Mouse (Mus musculus) kidney, postnatal 10 days (tissue): ENCODE measurements around the gene Kxd1.

Source experiments
- DNase-seq: peaks from one replicate; pipeline ENCODE4 v3.0.0; 2021; ENCODE audit warnings: mixed read lengths

Kxd1 gene

DNA sequence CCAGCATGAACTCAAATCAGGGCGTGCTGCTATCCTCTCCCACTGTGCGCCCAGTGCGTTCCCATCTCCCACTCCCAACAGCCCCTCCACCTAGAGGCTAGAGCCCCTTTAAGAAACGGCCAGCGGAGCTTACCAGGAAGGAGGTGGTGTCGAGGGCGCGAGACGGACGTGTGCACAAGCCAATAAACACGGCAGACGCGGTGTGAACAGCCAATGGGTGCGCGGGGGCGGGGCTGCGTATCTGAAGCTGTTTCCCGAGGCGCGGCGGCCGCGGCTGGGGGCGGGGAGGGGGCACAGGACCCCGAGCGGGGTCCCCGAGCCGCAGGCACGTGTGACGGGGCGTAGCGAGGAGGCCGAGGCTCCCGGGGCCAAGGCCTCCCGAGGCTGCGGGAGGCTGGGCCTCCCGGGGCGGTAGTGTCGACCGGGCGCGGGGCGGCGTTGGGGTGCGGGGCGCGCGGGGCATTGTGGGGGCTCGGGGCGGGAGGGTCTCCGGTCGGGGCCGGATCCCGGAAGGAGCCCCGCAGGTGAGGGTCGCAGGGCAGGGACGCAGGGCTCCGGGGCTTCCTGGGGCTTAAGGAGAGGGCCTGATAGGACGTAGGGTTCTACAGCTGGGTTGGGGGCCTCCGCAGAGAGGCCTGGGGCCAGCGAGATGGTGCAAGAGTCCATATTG lies at the start of gene Kxd1, which contains the start of gene Fkbp8:
Gene Kxd1 (minus strand): TSS at position 445 of the 670 bp plus-strand sequence.
Gene Fkbp8 (plus strand): TSS at position 213 of the 670 bp plus-strand sequence.
- peak; percentile 98 for DNase-seq

- no peak for DNase-seq
These were observed 49.5 kb upstream of the Kxd1 start for GRCm38 (mm10) chr8:70577207-70577606.

- peak; percentile 88 for DNase-seq
These were observed 47.2 kb upstream of the Kxd1 start for GRCm38 (mm10) chr8:70574915-70575314.

- DNase-seq: no peak
These were observed 46.5 kb upstream of the Kxd1 start for GRCm38 (mm10) chr8:70574302-70574701.

DNA sequence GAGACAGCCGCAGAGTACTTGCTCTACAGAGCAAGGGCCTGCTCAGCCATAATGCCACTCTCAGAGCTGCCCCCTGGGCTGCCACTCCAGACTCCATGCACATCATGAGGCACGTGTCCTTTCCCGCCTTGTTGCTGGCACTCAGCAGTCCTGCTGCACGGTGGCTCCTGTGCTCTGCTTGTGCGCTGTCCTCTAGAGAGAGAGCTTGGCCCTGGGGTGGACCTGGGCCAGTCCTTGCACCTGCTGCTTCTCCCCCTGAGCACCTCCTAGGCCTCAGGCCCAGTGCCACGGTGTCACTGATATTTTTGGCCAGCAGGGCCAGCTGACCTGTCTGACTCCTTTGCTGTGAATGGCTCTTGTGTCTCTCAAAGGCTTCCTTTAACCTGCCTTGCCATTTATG lies 43.2 kb upstream of the Kxd1 start:
- no peak for DNase-seq

GRCm38 (mm10) chr8:70570360-70570759 lies 42.6 kb upstream of the Kxd1 start:
- no peak for DNase-seq

GRCm38 (mm10) chr8:70565561-70565960 lies 37.8 kb upstream of the Kxd1 start:
- peak; percentile 76 for DNase-seq

GRCm38 (mm10) chr8:70564696-70565235 lies 37.0 kb upstream of the Kxd1 start:
- no peak for DNase-seq

DNA sequence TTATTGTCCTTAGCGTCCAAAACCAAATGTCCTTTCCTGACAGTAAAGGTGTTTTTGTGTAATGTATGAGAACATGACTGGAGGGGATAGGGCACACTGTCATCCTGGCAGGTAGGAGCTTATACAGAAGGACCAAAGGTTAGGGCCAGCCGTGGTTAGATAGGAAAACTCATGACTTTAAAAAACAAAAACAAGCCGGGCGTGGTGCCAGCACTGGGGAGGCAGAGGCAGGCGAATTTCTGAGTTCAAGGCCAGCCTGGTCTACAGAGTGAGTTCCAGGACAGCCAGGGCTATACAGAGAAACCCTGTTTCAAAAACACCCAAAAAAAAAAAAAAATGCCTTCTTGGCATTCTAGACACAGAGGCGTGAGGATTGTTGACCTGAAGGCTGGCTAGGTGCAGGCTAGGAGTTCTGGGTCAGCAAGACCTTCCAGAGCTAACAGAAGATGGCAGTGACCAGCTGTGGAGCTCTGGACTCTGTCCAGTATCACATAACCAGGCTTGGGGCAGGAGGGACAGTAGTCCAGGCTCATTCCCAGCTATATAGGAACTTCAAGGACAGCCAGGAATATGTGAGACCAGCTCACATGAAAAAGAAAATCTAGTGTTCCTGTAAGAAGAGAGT lies 36.1 kb upstream of the Kxd1 start:
- DNase-seq: no peak

- DNase-seq: no peak
These were observed 35.0 kb upstream of the Kxd1 start for GRCm38 (mm10) chr8:70562802-70563201.

DNA sequence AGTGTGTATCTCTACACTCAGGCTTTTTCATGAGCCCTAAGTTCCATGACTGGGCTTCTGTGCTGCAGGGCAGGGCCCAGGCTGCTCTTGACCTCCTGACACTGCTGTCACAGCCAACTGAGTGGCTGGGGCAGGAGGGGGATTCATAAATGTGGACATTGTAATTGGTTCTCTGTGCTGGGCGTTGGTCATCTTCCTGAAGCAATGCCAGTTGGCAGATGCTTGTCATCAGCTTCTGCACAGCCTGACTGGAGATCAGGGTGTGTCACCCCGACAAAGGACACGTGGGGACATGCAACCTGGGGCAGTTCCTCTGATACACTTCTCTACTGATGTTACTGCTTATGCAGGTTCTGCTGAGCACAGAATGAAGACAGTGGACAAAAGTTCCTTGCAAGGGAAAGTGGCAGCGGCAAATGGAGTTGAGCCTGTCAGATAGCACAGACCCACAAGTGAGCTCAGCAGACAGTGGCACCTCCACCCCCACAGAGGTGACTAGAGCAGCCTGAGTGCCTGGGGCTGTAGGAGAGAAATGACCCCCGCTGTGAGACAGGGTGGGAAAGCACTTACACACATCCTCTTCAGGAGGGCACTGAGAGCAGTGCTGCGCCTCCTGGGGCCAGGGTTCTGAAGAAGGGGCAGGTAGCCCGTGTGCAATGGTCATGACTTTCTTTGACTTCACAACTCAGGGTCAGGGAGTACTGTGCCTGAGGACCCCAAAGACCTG lies 34.2 kb upstream of the Kxd1 start:
- DNase-seq: peak; percentile 62

- DNase-seq: no peak
These were observed 33.6 kb upstream of the Kxd1 start for GRCm38 (mm10) chr8:70561357-70561756.

DNA sequence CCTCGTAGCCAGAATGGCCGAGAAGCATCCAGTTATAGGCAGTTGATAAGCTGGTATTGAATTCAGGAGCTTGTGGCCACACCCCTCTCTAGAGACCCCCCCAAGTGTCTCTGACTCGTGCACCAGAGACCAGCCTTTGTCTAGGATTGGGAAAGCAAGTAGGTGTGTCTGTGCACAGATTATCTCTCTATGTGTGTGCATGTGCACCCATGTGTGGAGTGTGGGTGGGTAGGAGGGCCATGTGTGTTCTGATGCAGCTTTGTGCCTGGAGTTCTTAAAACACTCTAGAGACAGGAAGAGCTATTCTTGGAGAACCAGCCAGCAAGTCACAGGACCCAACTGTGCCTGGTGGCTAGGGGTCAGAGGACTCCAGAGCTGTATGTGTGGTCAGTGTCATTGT lies 32.8 kb upstream of the Kxd1 start:
- no peak for DNase-seq

GRCm38 (mm10) chr8:70560096-70560495 lies 32.3 kb upstream of the Kxd1 start:
- DNase-seq: peak; percentile 85

DNA sequence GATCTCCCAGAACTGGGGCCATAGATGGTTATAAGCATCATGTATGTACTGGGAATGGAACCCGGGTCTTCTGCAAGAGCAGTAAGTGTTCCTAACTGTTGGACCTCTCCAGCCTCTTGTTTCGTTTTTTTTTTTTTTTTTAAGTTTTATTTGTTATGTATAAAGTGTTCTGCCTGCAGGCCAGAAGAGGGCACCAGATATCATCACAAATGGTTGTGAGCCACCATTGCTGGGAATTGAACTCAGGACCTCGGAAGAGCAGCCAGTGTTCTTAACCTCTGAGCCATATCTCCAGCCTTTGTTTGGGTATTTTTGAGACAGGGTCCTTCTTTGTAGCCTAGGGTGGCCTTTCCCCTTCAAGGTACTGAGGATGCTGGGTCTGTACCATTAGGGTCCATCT lies 31.2 kb upstream of the Kxd1 start:
- DNase-seq: no peak

GRCm38 (mm10) chr8:70558334-70558733 lies 30.6 kb upstream of the Kxd1 start:
- peak; percentile 54 for DNase-seq

GRCm38 (mm10) chr8:70555079-70555747 lies 27.5 kb upstream of the Kxd1 start:
- DNase-seq: no peak

- peak; percentile 82 for DNase-seq
These were observed 26.0 kb upstream of the Kxd1 start for GRCm38 (mm10) chr8:70553740-70554139.

DNA sequence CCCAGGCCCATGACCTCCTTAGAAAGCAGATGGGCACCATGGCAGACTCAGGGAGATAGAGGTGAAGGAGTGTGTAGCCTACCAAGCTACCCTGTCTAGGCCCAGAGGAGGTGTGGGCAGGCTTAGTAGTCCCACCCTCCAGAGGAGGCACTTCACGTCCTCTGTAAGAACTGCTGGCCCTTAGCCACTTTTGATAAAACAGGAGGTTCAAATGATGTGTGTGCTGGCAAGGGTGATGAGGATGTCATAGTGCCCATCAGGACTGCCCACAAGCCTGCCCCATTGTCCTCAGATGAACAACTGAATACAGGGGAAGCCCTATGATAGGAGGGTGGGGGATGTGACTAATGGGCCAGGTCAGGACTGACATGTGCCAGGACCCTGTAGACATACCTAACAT lies 25.1 kb upstream of the Kxd1 start:
- no peak for DNase-seq

GRCm38 (mm10) chr8:70551558-70552161 lies 23.9 kb upstream of the Kxd1 start:
- DNase-seq: no peak

DNA sequence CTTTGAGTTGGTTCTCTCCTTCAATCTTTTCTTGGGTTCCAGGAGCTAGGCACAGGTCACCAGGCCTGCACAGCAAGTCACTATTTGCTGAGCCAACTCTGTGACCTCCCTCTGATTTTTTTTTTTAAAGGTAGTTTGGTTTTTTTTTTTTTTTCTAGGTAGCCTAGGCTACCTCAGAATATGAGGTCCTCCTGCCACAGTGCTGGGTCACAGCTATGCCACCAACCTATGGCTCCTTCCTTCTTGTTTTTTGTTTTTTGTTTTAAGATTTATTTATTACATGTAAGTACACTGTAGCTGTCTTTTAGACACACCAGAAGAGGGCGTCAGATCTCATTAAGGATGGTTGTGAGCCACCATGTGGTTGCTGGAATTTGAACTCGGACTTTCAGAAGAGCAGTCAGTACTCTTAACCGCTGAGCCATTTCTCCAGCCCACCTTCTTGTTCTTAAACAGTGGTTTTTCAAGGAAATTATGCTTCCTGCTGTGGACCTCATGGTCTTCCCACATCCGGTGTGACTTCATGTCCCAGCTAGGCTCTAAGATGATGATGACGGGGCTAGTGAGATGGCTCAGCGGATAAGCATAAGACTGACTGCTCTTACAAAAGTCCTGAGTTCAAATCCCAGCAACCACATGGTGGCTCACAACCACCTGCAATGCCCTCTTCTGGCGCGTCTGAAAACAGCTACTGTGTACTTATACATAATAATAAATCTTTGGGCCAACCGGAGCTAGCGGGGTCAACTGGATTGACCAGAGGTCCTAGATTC lies 21.8 kb upstream of the Kxd1 start:
- no peak for DNase-seq

GRCm38 (mm10) chr8:70547762-70548161 lies 20.0 kb upstream of the Kxd1 start:
- no peak for DNase-seq
